9 mouse cellular contexts compared by ENCODE assay signal in genomic region chr4:32538088-32538487, GRCm38 (mm10).
DNase-seq lines count a peak whose midpoint lies in the region; ATAC-seq lines count a peak whose summit lies in the region.
"Had no signal": no experiment of that assay in that cellular context is flagged by ENCODE, and none has a peak within 500 bp of the region (broad histone marks: within the 10 kb centered on the region; RNA-seq: fewer than 3 reads in every experiment).

No protein-coding gene starts in this region.

- WGBS in kidney, embryonic 14.5 days: 18% methylated on average over 5 of the region's 5 CpGs
- 24% methylated on average over 5 of the region's 5 CpGs for WGBS in liver, embryonic 13.5 days (ENCODE audit: insufficient replicate concordance)
- WGBS in neural tube, embryonic 13.5 days: 10% methylated on average over 5 of the region's 5 CpGs

- H3K4me1 ChIP-seq in kidney, embryonic 14.5 days (ENCODE audit: control insufficient read depth, insufficient read depth, low read length): 0 out of 2 replicates have a peak, but pooled peaks cover 7% of the 10 kb centered on the region
- H3K4me1 ChIP-seq in liver, embryonic 13.5 days (replicated peaks): 0 out of 2 replicates have a peak, but pooled peaks cover 5% of the 10 kb centered on the region
- H3K4me1 ChIP-seq in neural tube, embryonic 13.5 days (replicated peaks): peaks cover 57% of the 10 kb centered on the region

- no peak overlapping the region for H3K9ac ChIP-seq in kidney, embryonic 14.5 days (ENCODE audit: low read depth, low read length)
- no peak overlapping the region for H3K9ac ChIP-seq in liver, embryonic 13.5 days
- H3K9ac ChIP-seq in neural tube, embryonic 13.5 days: peak overlapping the region; percentile 9

- no peak overlapping the region for H3K27ac ChIP-seq in kidney, embryonic 14.5 days (ENCODE audit: low read depth, low read length)
- no peak overlapping the region for H3K27ac ChIP-seq in liver, embryonic 13.5 days
- peak overlapping the region; percentile 83 for H3K27ac ChIP-seq in neural tube, embryonic 13.5 days (replicated peaks)

- no peaks in the 10 kb centered on the region for H3K9me3 ChIP-seq in kidney, embryonic 14.5 days (ENCODE audit: control insufficient read depth, low read length)
- no peaks in the 10 kb centered on the region for H3K9me3 ChIP-seq in liver, embryonic 13.5 days (replicated peaks)
- no peaks in the 10 kb centered on the region for H3K9me3 ChIP-seq in neural tube, embryonic 13.5 days

- H3K27me3 ChIP-seq in kidney, embryonic 14.5 days (ENCODE audit: control insufficient read depth, insufficient read depth, low read length): no peaks in the 10 kb centered on the region
- no peaks in the 10 kb centered on the region for H3K27me3 ChIP-seq in liver, embryonic 13.5 days
- H3K27me3 ChIP-seq in neural tube, embryonic 13.5 days: no peaks in the 10 kb centered on the region

- peak; percentile 80 for ATAC-seq in kidney, embryonic 14.5 days (ENCODE audit: low FRiP score, low TSS enrichment)
- 0 out of 2 replicates have a peak, but pooled peaks have one; percentile 12 for ATAC-seq in liver, embryonic 13.5 days (ENCODE audit: low read depth)
- ATAC-seq in neural tube, embryonic 13.5 days (ENCODE audit: low read depth): peak; percentile 87
- ATAC-seq in erythroid progenitor cell, adult 5-6 weeks (replicated peaks; ENCODE audit: low FRiP score, poor library complexity, severe bottlenecking): no peak

- no peak overlapping the region for H3K4me2 ChIP-seq in kidney, embryonic 14.5 days (replicated peaks; ENCODE audit: low read depth, low read length)
- H3K4me2 ChIP-seq in liver, embryonic 13.5 days: no peak overlapping the region
- H3K4me2 ChIP-seq in neural tube, embryonic 13.5 days: no peak overlapping the region

- DNase-seq in CD4-positive helper T cell, adult 2 months (ENCODE audit: low read depth, low spot score): peak; percentile 32
- DNase-seq in adrenal gland, adult 18-20 months (ENCODE audit: low spot score in 2 of 2): peak; percentile 30 to 39
- peak; percentile 78 for DNase-seq in embryo, embryonic 9.5 days (ENCODE audit: extremely low spot score)
- peak; percentile 46 to 54 for DNase-seq in heart, adult 9 months (ENCODE audit: low spot score in 2 of 2)
- no peak for DNase-seq in liver, embryonic 13.5 days

- H3K36me3 ChIP-seq in kidney, embryonic 14.5 days (ENCODE audit: control insufficient read depth, insufficient read depth, low read length): no peaks in the 10 kb centered on the region
- H3K36me3 ChIP-seq in liver, embryonic 13.5 days: no peaks in the 10 kb centered on the region
- no peaks in the 10 kb centered on the region for H3K36me3 ChIP-seq in neural tube, embryonic 13.5 days

- no peak overlapping the region for H3K4me3 ChIP-seq in kidney, embryonic 14.5 days (ENCODE audit: low read length)
- H3K4me3 ChIP-seq in liver, embryonic 13.5 days (replicated peaks): no peak overlapping the region
- no peak overlapping the region for H3K4me3 ChIP-seq in neural tube, embryonic 13.5 days
- H3K4me3 ChIP-seq: erythroblast, embryonic 14.5 days had no signal
